Mouse (Mus musculus) left cerebral cortex, postnatal 4 days (tissue): ENCODE measurements around the gene Nme4. TPM values are rescaled to one million over a fixed set of nuclear protein-coding genes. Genes with fewer than 3 reads are reported as not detected.
"Not testable (repeated sequence)": the region's sequence is repeated elsewhere in the genome, so short reads cannot be mapped to it uniquely, and the experiment has no call there.

ENCODE experiments used
- DNase-seq: peaks from one replicate; pipeline ENCODE4 v3.0.0-alpha.2; 2022
- intact Hi-C: fragments of 180-260 bp; cut with DNase I; formaldehyde crosslinking; loops from one replicate; pipeline ENCODE4 v1.15.1; 2025
- total RNA-seq, 2 experiments: library from RNA; stranded (reverse); gene quantifications; 2 replicates each; pipeline ENCODE4 v1.2.3; 2021

The Nme4 gene
- total RNA-seq, 2 experiments from 2014 or later: 8.9 to 9.6 TPM

- DNase-seq: no peak
Measured at GRCm38 (mm10) chr17:26115205-26115898, 19.9 kb upstream of the Nme4 start.

GRCm38 (mm10) chr17:26114461-26114860, 19.1 kb upstream of the Nme4 start:
- DNase-seq, intact Hi-C loops: not testable (repeated sequence)

More at GRCm38 (mm10) chr17:26115205-26115898, 19.9 kb upstream of the Nme4 start:
- intact Hi-C loops: no loop called here

GRCm38 (mm10) chr17:26114061-26114460, 18.7 kb upstream of the Nme4 start:
- DNase-seq: no peak
- intact Hi-C loops: no loop called here

- intact Hi-C loops: no loop called here
- peak; percentile 54 for DNase-seq
Measured at GRCm38 (mm10) chr17:26113181-26113948, 18.0 kb upstream of the Nme4 start, which contains the start of gene Tmem8. Gene Tmem8, plus strand, starts transcription at chr17:26113299.

GRCm38 (mm10) chr17:26112751-26113150, 17.3 kb upstream of the Nme4 start:
- intact Hi-C loops: no loop called here
- no peak for DNase-seq

- intact Hi-C loops: no loop called here
Measured at GRCm38 (mm10) chr17:26111722-26112121, 16.3 kb upstream of the Nme4 start.

GRCm38 (mm10) chr17:26111024-26111423, 15.6 kb upstream of the Nme4 start:
- no peak for DNase-seq
- intact Hi-C loops: no loop called here

More at GRCm38 (mm10) chr17:26111722-26112121, 16.3 kb upstream of the Nme4 start:
- DNase-seq: no peak

- no peak for DNase-seq
Measured at GRCm38 (mm10) chr17:26110156-26110555, 14.8 kb upstream of the Nme4 start.

GRCm38 (mm10) chr17:26105619-26106018, 10.2 kb upstream of the Nme4 start:
- DNase-seq: no peak
- intact Hi-C loops: no loop called here

More at GRCm38 (mm10) chr17:26110156-26110555, 14.8 kb upstream of the Nme4 start:
- intact Hi-C loops: no loop called here

- intact Hi-C loops: no loop called here
Measured at GRCm38 (mm10) chr17:26101478-26101877, 6.1 kb upstream of the Nme4 start.

GRCm38 (mm10) chr17:26100166-26100565, 4.8 kb upstream of the Nme4 start:
- intact Hi-C loops: no loop called here

More at GRCm38 (mm10) chr17:26101478-26101877, 6.1 kb upstream of the Nme4 start:
- DNase-seq: no peak

GRCm38 (mm10) chr17:26099316-26099715, 3.9 kb upstream of the Nme4 start:
- intact Hi-C loops, DNase-seq: not testable (repeated sequence)

More at GRCm38 (mm10) chr17:26100166-26100565, 4.8 kb upstream of the Nme4 start:
- DNase-seq: no peak

GRCm38 (mm10) chr17:26098461-26098860, 3.1 kb upstream of the Nme4 start:
- intact Hi-C loops: no loop called here

GRCm38 (mm10) chr17:26094531-26095110, 781 bp downstream of the Nme4 start:
- no peak for DNase-seq
- intact Hi-C loops: no loop called here

More at GRCm38 (mm10) chr17:26098461-26098860, 3.1 kb upstream of the Nme4 start:
- no peak for DNase-seq

GRCm38 (mm10) chr17:26089905-26090632, 5.3 kb downstream of the Nme4 start, which contains the start of gene Decr2:
Gene Decr2, minus strand, starts transcription at chr17:26090337.
- DNase-seq: peak; percentile 90
- intact Hi-C loops: no loop called here

GRCm38 (mm10) chr17:26087059-26087564, 8.3 kb downstream of the Nme4 start:
- DNase-seq: no peak
- intact Hi-C loops: no loop called here

- intact Hi-C loops: no loop called here
- no peak for DNase-seq
Measured at GRCm38 (mm10) chr17:26080867-26081266, 14.5 kb downstream of the Nme4 start.

GRCm38 (mm10) chr17:26078851-26079250, 16.6 kb downstream of the Nme4 start:
- no peak for DNase-seq
- intact Hi-C loops: no loop called here

- DNase-seq: no peak
- intact Hi-C loops: no loop called here
Measured at GRCm38 (mm10) chr17:26075246-26075645, 20.2 kb downstream of the Nme4 start.

GRCm38 (mm10) chr17:26070136-26070535, 25.3 kb downstream of the Nme4 start:
- intact Hi-C loops: no loop called here
- DNase-seq: no peak
